Mouse (Mus musculus) heart, postnatal 0 days (tissue): ENCODE data around the gene Htr6.

ENCODE experiments used
- CTCF ChIP-seq: IDR thresholded peaks from 2 replicates; pipeline ENCODE4 v1.5.1; 2016; ENCODE audit warnings: antibody characterized with exemption, control low read depth, low read depth
- EP300 ChIP-seq: IDR thresholded peaks from 2 replicates; pipeline ENCODE4 v1.6.1; 2016; ENCODE audit warnings: antibody characterized with exemption, low read depth

DNA sequence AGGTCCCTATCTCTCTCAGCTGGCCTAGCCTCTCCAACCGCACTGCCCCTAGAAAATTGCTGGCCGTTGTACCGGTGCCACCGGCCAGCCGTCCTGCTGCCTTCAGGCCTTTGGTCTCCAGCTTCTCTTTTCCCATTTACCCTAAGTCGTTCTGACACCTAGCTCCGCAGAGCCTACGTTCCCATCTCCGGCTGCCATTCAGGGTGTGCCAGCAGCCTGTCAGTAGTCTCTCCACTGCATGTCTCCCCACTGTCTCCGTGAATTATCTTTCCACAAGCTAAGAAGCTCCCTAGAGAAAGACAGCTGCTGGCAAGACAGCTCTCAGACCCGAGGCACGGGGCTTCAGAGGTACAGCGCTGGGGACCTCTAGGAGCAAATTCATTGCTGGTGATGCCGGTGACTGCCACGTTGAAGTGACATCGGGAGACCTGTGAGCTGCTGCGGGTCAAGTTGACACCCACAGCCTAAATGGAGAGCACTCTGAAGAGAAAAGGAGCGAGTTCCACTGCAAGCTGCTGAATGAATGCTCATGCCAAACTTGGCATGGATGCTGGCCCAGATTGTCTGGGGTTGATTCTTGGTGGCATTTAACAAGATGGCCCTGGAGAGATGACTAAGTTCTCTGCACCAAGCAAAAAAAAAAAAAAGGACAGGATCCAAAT lies 6.0 kb upstream of the Htr6 start:
- TF ChIP-seq EP300 = no peak
- no peak for TF ChIP-seq CTCF
